8 mouse cellular contexts compared by ENCODE assay signal in genomic region chr2:85037047-85038026, GRCm38 (mm10). TPM values are rescaled to one million over a fixed set of nuclear protein-coding genes. Genes with fewer than 3 reads are reported as not detected.
A peak's percentile ranks its signal among the peaks of the same experiment; 100 is the strongest.
DNase-seq lines count a peak whose midpoint lies in the region; ATAC-seq and TF ChIP-seq lines count a peak whose summit lies in the region.

Gene Ssrp1 (plus strand): TSS chr2:85037234.
Gene P2rx3 (minus strand): TSS chr2:85037462.

- peak within 1 kb of the TSS; percentile 85 for H3K4me3 ChIP-seq in embryonic fibroblast, embryonic 13.5 days (ENCODE audit: insufficient read depth, low read length)
- H3K4me3 ChIP-seq in heart, embryonic 10.5 days: peak within 1 kb of the TSS; percentile 75
- peak within 1 kb of the TSS; percentile 84 for H3K4me3 ChIP-seq in kidney, embryonic 15.5 days (replicated peaks)
- peak within 1 kb of the TSS; percentile 93 for H3K4me3 ChIP-seq in liver, embryonic 11.5 days (ENCODE audit: low read depth, low read length)
- H3K4me3 ChIP-seq in myocyte: peak within 1 kb of the TSS; percentile 74

- under 1% methylated on average over 66 of the region's 66 CpGs for WGBS in heart, embryonic 10.5 days
- under 1% methylated on average over 66 of the region's 66 CpGs for WGBS in kidney, embryonic 15.5 days
- under 1% methylated on average over 66 of the region's 66 CpGs for WGBS in liver, embryonic 11.5 days

- H3ac ChIP-seq in myocyte (ENCODE audit: control insufficient read depth, insufficient read length): peak within 1 kb of the TSS; percentile 93

- peak within 1 kb of the TSS; percentile 95 for H3K9ac ChIP-seq in kidney, embryonic 15.5 days
- peak within 1 kb of the TSS; percentile 98 for H3K9ac ChIP-seq in liver, embryonic 11.5 days (ENCODE audit: low read depth, low read length)

- DNase-seq in CD4-positive helper T cell, adult 2 months (ENCODE audit: low read depth, low spot score): peak; percentile 95
- DNase-seq in brain, adult 2 months (ENCODE audit: low read depth, low spot score): peak; percentile 98
- DNase-seq in heart, embryonic 10.5 days (ENCODE audit: low spot score): peak; percentile 95
- DNase-seq in liver, embryonic 11.5 days (ENCODE audit: low spot score): peak; percentile 85
- DNase-seq in spleen, postnatal 4 days (ENCODE audit: low spot score in 2 of 2): peak; percentile 92 to 96

- no peaks in the 10 kb centered on the region for H3K27me3 ChIP-seq in heart, embryonic 10.5 days (ENCODE audit: insufficient read depth, poor library complexity, severe bottlenecking)
- 0 out of 2 replicates have a peak, but pooled peaks cover 3% of the 10 kb centered on the region for H3K27me3 ChIP-seq in kidney, embryonic 15.5 days
- peaks cover 11% of the 10 kb centered on the region for H3K27me3 ChIP-seq in liver, embryonic 11.5 days (replicated peaks; ENCODE audit: control insufficient read depth, insufficient read depth, low read length)
- H3K27me3 ChIP-seq in myocyte (ENCODE audit: control insufficient read depth, insufficient read depth, insufficient read length): no peaks in the 10 kb centered on the region

- peaks cover 36% of the 10 kb centered on the region for H3K36me3 ChIP-seq in heart, embryonic 10.5 days
- H3K36me3 ChIP-seq in kidney, embryonic 15.5 days: peaks cover 32% of the 10 kb centered on the region
- peaks cover 31% of the 10 kb centered on the region for H3K36me3 ChIP-seq in liver, embryonic 11.5 days (ENCODE audit: control insufficient read depth, insufficient read depth, low read length)
- H3K36me3 ChIP-seq in myocyte (ENCODE audit: control insufficient read depth, insufficient read depth): peaks cover 28% of the 10 kb centered on the region

- TF ChIP-seq POLR2A in embryonic fibroblast, embryonic 13.5 days (IDR thresholded peaks at IDR 0.05; ENCODE audit: low read depth, low read length): peak; percentile 64; the same call in 1 of the 2 replicates
- peak; percentile 66 for TF ChIP-seq POLR2A in myocyte (IDR thresholded peaks at IDR 0.05; ENCODE audit: insufficient read length, low read depth)

- no peak for TF ChIP-seq CTCF in embryonic fibroblast, embryonic 13.5 days (IDR thresholded peaks at IDR 0.05; ENCODE audit: borderline replicate concordance, insufficient read depth, low read length)

- no peaks in the 10 kb centered on the region for H3K9me3 ChIP-seq in heart, embryonic 10.5 days
- no peaks in the 10 kb centered on the region for H3K9me3 ChIP-seq in kidney, embryonic 15.5 days (replicated peaks)
- H3K9me3 ChIP-seq in liver, embryonic 11.5 days (ENCODE audit: control insufficient read depth, low read length): no peaks in the 10 kb centered on the region

- H3K4me1 ChIP-seq in embryonic fibroblast, embryonic 13.5 days (ENCODE audit: control insufficient read depth, insufficient read depth, low read length): no peaks in the 10 kb centered on the region
- H3K4me1 ChIP-seq in heart, embryonic 10.5 days: peaks cover 16% of the 10 kb centered on the region
- peaks cover 14% of the 10 kb centered on the region for H3K4me1 ChIP-seq in kidney, embryonic 15.5 days
- peaks cover 9% of the 10 kb centered on the region for H3K4me1 ChIP-seq in liver, embryonic 11.5 days (replicated peaks; ENCODE audit: control insufficient read depth, insufficient read depth, low read length)

- peak within 1 kb of the TSS; percentile 41 for H3K27ac ChIP-seq in embryonic fibroblast, embryonic 13.5 days (ENCODE audit: insufficient read depth, low read length)
- peak within 1 kb of the TSS; percentile 98 for H3K27ac ChIP-seq in heart, embryonic 10.5 days
- peak within 1 kb of the TSS; percentile 84 for H3K27ac ChIP-seq in kidney, embryonic 15.5 days
- peak within 1 kb of the TSS; percentile 84 for H3K27ac ChIP-seq in liver, embryonic 11.5 days (ENCODE audit: low read depth, low read length)

- peaks cover 25% of the 10 kb centered on the region for H3K79me2 ChIP-seq in myocyte (ENCODE audit: control insufficient read depth, insufficient read depth)

- peak within 1 kb of the TSS; percentile 72 for H3K4me2 ChIP-seq in kidney, embryonic 15.5 days
- H3K4me2 ChIP-seq in liver, embryonic 11.5 days: peak within 1 kb of the TSS; percentile 92
- H3K4me2 ChIP-seq in myocyte (ENCODE audit: low read depth): peak within 1 kb of the TSS; percentile 92

- ATAC-seq in kidney, embryonic 15.5 days (replicated peaks; ENCODE audit: low FRiP score): peak; percentile 96
- ATAC-seq in liver, embryonic 11.5 days (replicated peaks; ENCODE audit: low FRiP score): peak; percentile 92

TF ChIP-seq in myocyte, 11 proteins besides CTCF, POLR2A, EP300 and RAD21:
- peak in 1 of 3 experiments; percentile 32 for TF ChIP-seq MYOG (IDR thresholded peaks at IDR 0.05; ENCODE audit: control insufficient read depth in 1 of 3, insufficient read depth in 1 of 3, insufficient read length in 2 of 3, low read depth in 2 of 3)
- TF ChIP-seq E2F4 (IDR thresholded peaks at IDR 0.05; ENCODE audit: insufficient read depth): peak; percentile 81
- TF ChIP-seq POLR2AphosphoS2 (IDR thresholded peaks at IDR 0.05; ENCODE audit: insufficient read length, low read depth): peak; percentile 61
- no peak for TF ChIP-seq TCF12 (IDR thresholded peaks at IDR 0.05; ENCODE audit: insufficient read depth, poor library complexity, severe bottlenecking)
- no peak for TF ChIP-seq USF1 (IDR thresholded peaks at IDR 0.05; ENCODE audit: low read depth)
- TF ChIP-seq CEBPB (IDR thresholded peaks at IDR 0.05; ENCODE audit: insufficient read depth, poor library complexity, severe bottlenecking): no peak

RNA-seq across cellular contexts. Expression of gene Ssrp1, which starts in this region (rescaled TPM):
- polyA plus RNA-seq in embryonic fibroblast, embryonic 13.5 days (2011; ENCODE audit: insufficient read length, low read depth, missing spikeins): 178 and 208 TPM in 2 replicates
- 223 and 273 TPM in 2 replicates for polyA plus RNA-seq in heart, embryonic 10.5 days (2016; fragmentation: Nextera tagmentation; extraction: Ambion mirVana)
- 299 and 307 TPM in 2 replicates for polyA plus RNA-seq in kidney, embryonic 15.5 days (2015; fragmentation: Nextera tagmentation; extraction: Ambion mirVana)
- polyA plus RNA-seq in liver, embryonic 11.5 days (2014; fragmentation: Nextera tagmentation; extraction: Ambion mirVana): 338 and 381 TPM in 2 replicates
- 123 TPM for polyA plus RNA-seq in myocyte (2012; fragmentation: generic; extraction: Trizol)

RNA-seq across cellular contexts. Expression of gene P2rx3, which starts in this region (rescaled TPM):
- polyA plus RNA-seq in embryonic fibroblast, embryonic 13.5 days (2011; ENCODE audit: insufficient read length, low read depth, missing spikeins): 4.2 and 5.2 TPM in 2 replicates
- polyA plus RNA-seq in heart, embryonic 10.5 days (2016; fragmentation: Nextera tagmentation; extraction: Ambion mirVana): 1.1 and 1.6 TPM in 2 replicates
- polyA plus RNA-seq in kidney, embryonic 15.5 days (2015; fragmentation: Nextera tagmentation; extraction: Ambion mirVana): 0.90 and 1.3 TPM in 2 replicates
- 0.95 and 1.1 TPM in 2 replicates for polyA plus RNA-seq in liver, embryonic 11.5 days (2014; fragmentation: Nextera tagmentation; extraction: Ambion mirVana)
- 53.1 TPM for polyA plus RNA-seq in myocyte (2012; fragmentation: generic; extraction: Trizol)

Comparison
In these comparisons a context has a peak if more than half of its experiments do, and no peak if none do; other contexts are left out.
1. Peak in every context shown above with its lines: DNase-seq, ATAC-seq, H3K4me3 ChIP-seq and H3K27ac ChIP-seq.
2. H3K27ac ChIP-seq: peak in every context shown above with its lines; median percentile 98 in heart, embryonic 10.5 days; 84 in kidney, embryonic 15.5 days; 84 in liver, embryonic 11.5 days; 41 in embryonic fibroblast, embryonic 13.5 days.